Mouse (Mus musculus): Measurements from ENCODE around the gene Myo9b. TPM values are rescaled to one million over a fixed set of nuclear protein-coding genes. Genes with fewer than 3 reads are reported as not detected.
A peak's percentile ranks its signal among the peaks of the same experiment; 100 is the strongest.

Gene Myo9b
- total and polyA plus RNA-seq, 2 experiments: 7.6 to 8.6 TPM

GRCm38 (mm10) chr8:71383396-71383795 is 110.9 kb downstream of the Myo9b start:
- Histone ChIP-seq H3K27me3 (ENCODE audit: control insufficient read depth, insufficient read depth, low read length) (no peaks in the 10 kb centered on the region), H3K4me3 (ENCODE audit: insufficient read depth, low read depth, low read length) (peak overlapping the region; percentile 21; the same call in 1 of the 2 replicates), H3K79me2 (ENCODE audit: control insufficient read depth, insufficient read depth, low read length) (peaks cover 31% of the 10 kb centered on the region), H3K27ac (replicated peaks; ENCODE audit: insufficient read depth, low read depth, low read length) (peak overlapping the region; percentile 95), H3K4me1 (ENCODE audit: control insufficient read depth, insufficient read depth, low read length) (peaks cover 17% of the 10 kb centered on the region), H3K36me3 (ENCODE audit: control insufficient read depth, insufficient read depth, low read length) (no peaks in the 10 kb centered on the region), H3K9ac (ENCODE audit: low read depth, low read length) (peak overlapping the region; percentile 61)
- DNase-seq (ENCODE audit: extremely low read depth, low read depth, low spot score): peak; percentile 89
- 9% methylated on average over 12 of the region's 12 CpGs for WGBS
- peak; percentile 51; the same call in 1 of the 2 replicates for TF ChIP-seq POLR2A (IDR thresholded peaks at IDR 0.05; ENCODE audit: extremely low read depth, insufficient read depth, low read length)
- TF ChIP-seq CTCF (IDR thresholded peaks at IDR 0.05; ENCODE audit: low read depth, low read length): no peak

- peak overlapping the region; percentile 54 for H3K9ac ChIP-seq (ENCODE audit: low read depth, low read length)
- H3K79me2 ChIP-seq (ENCODE audit: control insufficient read depth, insufficient read depth, low read length): peaks cover 28% of the 10 kb centered on the region
- H3K4me3 ChIP-seq (ENCODE audit: insufficient read depth, low read depth, low read length): peak overlapping the region; percentile 1; the same call in 1 of the 2 replicates
- no peaks in the 10 kb centered on the region for H3K36me3 ChIP-seq (ENCODE audit: control insufficient read depth, insufficient read depth, low read length)
- H3K4me1 ChIP-seq (ENCODE audit: control insufficient read depth, insufficient read depth, low read length): peaks cover 12% of the 10 kb centered on the region
- peak; percentile 57 for DNase-seq (ENCODE audit: extremely low read depth, low read depth, low spot score)
- H3K27ac ChIP-seq (replicated peaks; ENCODE audit: insufficient read depth, low read depth, low read length): peak overlapping the region; percentile 95
- no peaks in the 10 kb centered on the region for H3K27me3 ChIP-seq (ENCODE audit: control insufficient read depth, insufficient read depth, low read length)
- TF ChIP-seq CTCF (IDR thresholded peaks at IDR 0.05; ENCODE audit: low read depth, low read length) (no peak), POLR2A (IDR thresholded peaks at IDR 0.05; ENCODE audit: extremely low read depth, insufficient read depth, low read length) (no peak)
- 16% methylated on average over 3 of the region's 3 CpGs for WGBS
Observed at GRCm38 (mm10) chr8:71383860-71384259, 111.3 kb downstream of the Myo9b start.

GRCm38 (mm10) chr8:71385212-71385835 is 112.8 kb downstream of the Myo9b start:
- DNase-seq (ENCODE audit: extremely low read depth, low read depth, low spot score): peak; percentile 31
- Histone ChIP-seq H3K4me3 (ENCODE audit: insufficient read depth, low read depth, low read length) (no peak overlapping the region), H3K36me3 (ENCODE audit: control insufficient read depth, insufficient read depth, low read length) (no peaks in the 10 kb centered on the region), H3K27ac (replicated peaks; ENCODE audit: insufficient read depth, low read depth, low read length) (no peak overlapping the region), H3K27me3 (ENCODE audit: control insufficient read depth, insufficient read depth, low read length) (no peaks in the 10 kb centered on the region), H3K4me1 (ENCODE audit: control insufficient read depth, insufficient read depth, low read length) (peaks cover 8% of the 10 kb centered on the region; the same call in 1 of the 2 replicates), H3K9ac (ENCODE audit: low read depth, low read length) (no peak overlapping the region), H3K79me2 (ENCODE audit: control insufficient read depth, insufficient read depth, low read length) (peaks cover 14% of the 10 kb centered on the region)
- WGBS: 89% methylated on average over 12 of the region's 12 CpGs
- TF ChIP-seq POLR2A (IDR thresholded peaks at IDR 0.05; ENCODE audit: extremely low read depth, insufficient read depth, low read length): no peak
- TF ChIP-seq CTCF (IDR thresholded peaks at IDR 0.05; ENCODE audit: low read depth, low read length): peak; percentile 61

- H3K4me3 ChIP-seq (ENCODE audit: insufficient read depth, low read depth, low read length): no peak overlapping the region
- no peak overlapping the region for H3K9ac ChIP-seq (ENCODE audit: low read depth, low read length)
- DNase-seq (ENCODE audit: extremely low read depth, low read depth, low spot score): peak; percentile 23
- WGBS: 56% methylated on average over 1 of the region's 1 CpGs
- no peaks in the 10 kb centered on the region for H3K79me2 ChIP-seq (ENCODE audit: control insufficient read depth, insufficient read depth, low read length)
- no peak for TF ChIP-seq CTCF (IDR thresholded peaks at IDR 0.05; ENCODE audit: low read depth, low read length)
- no peak for TF ChIP-seq POLR2A (IDR thresholded peaks at IDR 0.05; ENCODE audit: extremely low read depth, insufficient read depth, low read length)
- no peaks in the 10 kb centered on the region for H3K27me3 ChIP-seq (ENCODE audit: control insufficient read depth, insufficient read depth, low read length)
- no peak overlapping the region for H3K27ac ChIP-seq (replicated peaks; ENCODE audit: insufficient read depth, low read depth, low read length)
- no peaks in the 10 kb centered on the region for H3K36me3 ChIP-seq (ENCODE audit: control insufficient read depth, insufficient read depth, low read length)
- peaks cover 9% of the 10 kb centered on the region; the same call in 1 of the 2 replicates for H3K4me1 ChIP-seq (ENCODE audit: control insufficient read depth, insufficient read depth, low read length)
Observed at GRCm38 (mm10) chr8:71388267-71388666, 115.8 kb downstream of the Myo9b start.

- no peak overlapping the region for H3K9ac ChIP-seq (ENCODE audit: low read depth, low read length)
- TF ChIP-seq POLR2A (IDR thresholded peaks at IDR 0.05; ENCODE audit: extremely low read depth, insufficient read depth, low read length): no peak
- no peak for TF ChIP-seq CTCF (IDR thresholded peaks at IDR 0.05; ENCODE audit: low read depth, low read length)
- H3K4me3 ChIP-seq (ENCODE audit: insufficient read depth, low read depth, low read length): no peak overlapping the region
- no peaks in the 10 kb centered on the region for H3K27me3 ChIP-seq (ENCODE audit: control insufficient read depth, insufficient read depth, low read length)
- H3K27ac ChIP-seq (replicated peaks; ENCODE audit: insufficient read depth, low read depth, low read length): no peak overlapping the region
- peaks cover 6% of the 10 kb centered on the region; the same call in 1 of the 2 replicates for H3K4me1 ChIP-seq (ENCODE audit: control insufficient read depth, insufficient read depth, low read length)
- 97% methylated on average over 2 of the region's 2 CpGs for whole genome bisulfite sequencing
- no peaks in the 10 kb centered on the region; the same call in 1 of the 2 replicates for H3K79me2 ChIP-seq (ENCODE audit: control insufficient read depth, insufficient read depth, low read length)
- no peak for DNase-seq (ENCODE audit: extremely low read depth, low read depth, low spot score)
- no peaks in the 10 kb centered on the region for H3K36me3 ChIP-seq (ENCODE audit: control insufficient read depth, insufficient read depth, low read length)
Observed at GRCm38 (mm10) chr8:71391696-71392095, 119.2 kb downstream of the Myo9b start.

- no peak overlapping the region for H3K27ac ChIP-seq (replicated peaks; ENCODE audit: insufficient read depth, low read depth, low read length)
- H3K4me3 ChIP-seq (ENCODE audit: insufficient read depth, low read depth, low read length): no peak overlapping the region
- WGBS: 87% methylated on average over 5 of the region's 5 CpGs
- peaks cover 9% of the 10 kb centered on the region for H3K4me1 ChIP-seq (ENCODE audit: control insufficient read depth, insufficient read depth, low read length)
- no peaks in the 10 kb centered on the region for H3K36me3 ChIP-seq (ENCODE audit: control insufficient read depth, insufficient read depth, low read length)
- H3K27me3 ChIP-seq (ENCODE audit: control insufficient read depth, insufficient read depth, low read length): no peaks in the 10 kb centered on the region
- DNase-seq (ENCODE audit: extremely low read depth, low read depth, low spot score): no peak
- no peak overlapping the region for H3K9ac ChIP-seq (ENCODE audit: low read depth, low read length)
- TF ChIP-seq POLR2A (IDR thresholded peaks at IDR 0.05; ENCODE audit: extremely low read depth, insufficient read depth, low read length) (no peak), CTCF (IDR thresholded peaks at IDR 0.05; ENCODE audit: low read depth, low read length) (no peak)
- H3K79me2 ChIP-seq (ENCODE audit: control insufficient read depth, insufficient read depth, low read length): peaks cover 6% of the 10 kb centered on the region; the same call in 1 of the 2 replicates
Observed at GRCm38 (mm10) chr8:71392391-71392790, 119.9 kb downstream of the Myo9b start.
